In the genomic region with DNA sequence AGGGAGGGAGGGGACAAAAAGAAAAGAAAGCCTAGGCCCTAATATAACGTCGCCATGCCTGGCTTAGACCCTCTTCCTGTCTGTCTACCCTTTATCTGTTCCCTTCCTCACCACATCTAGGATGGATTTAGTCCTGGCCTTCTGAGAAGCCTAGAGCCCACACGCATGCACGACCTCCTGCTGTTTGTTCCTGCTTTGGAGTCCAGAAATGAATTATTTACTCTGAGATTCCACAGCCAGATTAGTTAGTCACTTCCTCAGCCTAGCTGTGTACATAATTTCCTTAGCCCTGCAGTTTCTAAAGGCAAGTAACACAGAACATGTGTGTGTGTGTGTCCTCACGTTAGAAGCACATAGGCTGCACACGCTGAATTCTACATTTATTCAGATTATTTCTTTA, we compare ENCODE assay signal across 16 mouse cellular contexts. TPM values are rescaled to one million over a fixed set of nuclear protein-coding genes. Genes with fewer than 3 reads are reported as not detected.
DNase-seq lines count a peak whose midpoint lies in the region; ATAC-seq and TF ChIP-seq lines count a peak whose summit lies in the region.
"Had no signal": no experiment of that assay in that cellular context is flagged by ENCODE, and none has a peak within 500 bp of the region (broad histone marks: within the 10 kb centered on the region; RNA-seq: fewer than 3 reads in every experiment).

No protein-coding gene starts in this region.

- no peak overlapping the region for H3K4me2 ChIP-seq in kidney, embryonic 16.5 days (replicated peaks; ENCODE audit: low read depth, low read length)
- H3K4me2 ChIP-seq in stomach, embryonic 15.5 days: no peak overlapping the region
- H3K4me2 ChIP-seq in forebrain, embryonic 14.5 days (ENCODE audit: low read length): no peak overlapping the region
- H3K4me2 ChIP-seq: forebrain, embryonic 13.5 days; heart, embryonic 12.5 days had no signal

- no peak for TF ChIP-seq CTCF in G1E (IDR thresholded peaks at IDR 0.05; ENCODE audit: low read depth, low read length)

- no peaks in the 10 kb centered on the region for H3K9me3 ChIP-seq in kidney, embryonic 16.5 days (ENCODE audit: low read length)
- no peaks in the 10 kb centered on the region for H3K9me3 ChIP-seq in G1E (replicated peaks)
- H3K9me3 ChIP-seq in stomach, embryonic 15.5 days: no peaks in the 10 kb centered on the region
- no peaks in the 10 kb centered on the region for H3K9me3 ChIP-seq in forebrain, embryonic 14.5 days (replicated peaks; ENCODE audit: control insufficient read depth, low read length)
- H3K9me3 ChIP-seq: embryonic facial prominence, embryonic 10.5 days; forebrain, embryonic 13.5 days; heart, embryonic 12.5 days; megakaryocyte, embryonic 14.5 days had no signal

- no peak overlapping the region for H3K4me3 ChIP-seq in kidney, embryonic 16.5 days (ENCODE audit: low read length)
- H3K4me3 ChIP-seq in G1E (ENCODE audit: low read depth, low read length): no peak overlapping the region
- no peak overlapping the region for H3K4me3 ChIP-seq in stomach, embryonic 15.5 days (replicated peaks)
- no peak overlapping the region for H3K4me3 ChIP-seq in forebrain, embryonic 14.5 days (ENCODE audit: low read depth, low read length)
- H3K4me3 ChIP-seq: embryonic facial prominence, embryonic 10.5 days; forebrain, embryonic 13.5 days; heart, embryonic 12.5 days; megakaryocyte, embryonic 14.5 days had no signal

- ATAC-seq in kidney, embryonic 16.5 days (ENCODE audit: low FRiP score, low TSS enrichment): peak; percentile 46
- ATAC-seq in G1E (ENCODE audit: extremely low read depth, insufficient number of reproducible peaks, low FRiP score, poor library complexity, severe bottlenecking): peak; percentile 46; the same call in 1 of the 2 replicates
- peak; percentile 45; the same call in 1 of the 2 replicates for ATAC-seq in stomach, embryonic 15.5 days (ENCODE audit: insufficient read depth, low FRiP score, low read depth)
- no peak for ATAC-seq in forebrain, embryonic 14.5 days
- ATAC-seq: forebrain, embryonic 13.5 days; hindbrain, postnatal 0 days had no signal

- WGBS in kidney, embryonic 16.5 days: 47% methylated on average over 6 of the region's 6 CpGs
- WGBS in stomach, embryonic 15.5 days: 46% methylated on average over 6 of the region's 6 CpGs
- WGBS in forebrain, embryonic 14.5 days: 75% methylated on average over 6 of the region's 6 CpGs

- peaks cover 22% of the 10 kb centered on the region; the same call in 1 of the 2 replicates for H3K4me1 ChIP-seq in kidney, embryonic 16.5 days (ENCODE audit: insufficient read depth, low read length)
- peaks cover 20% of the 10 kb centered on the region for H3K4me1 ChIP-seq in G1E (ENCODE audit: insufficient read depth, low read depth, low read length)
- H3K4me1 ChIP-seq in stomach, embryonic 15.5 days: 0 out of 2 replicates have a peak, but pooled peaks cover 6% of the 10 kb centered on the region
- H3K4me1 ChIP-seq in forebrain, embryonic 14.5 days (ENCODE audit: control insufficient read depth, insufficient read depth, low read length): no peaks in the 10 kb centered on the region
- H3K4me1 ChIP-seq: forebrain, embryonic 13.5 days had no signal

- H3K9ac ChIP-seq in kidney, embryonic 16.5 days (replicated peaks; ENCODE audit: low read length): no peak overlapping the region
- no peak overlapping the region for H3K9ac ChIP-seq in stomach, embryonic 15.5 days
- no peak overlapping the region for H3K9ac ChIP-seq in forebrain, embryonic 14.5 days (ENCODE audit: low read length)
- H3K9ac ChIP-seq: forebrain, embryonic 13.5 days; heart, embryonic 12.5 days had no signal

- no peak for DNase-seq in kidney, postnatal 25 days
- DNase-seq in G1E (ENCODE audit: low spot score): no peak
- peak; percentile 21 for DNase-seq in R1 (ENCODE audit: low read depth, low spot score)
- DNase-seq in forebrain, embryonic 14.5 days (ENCODE audit: low spot score): no peak
- DNase-seq in ovary, adult 18-20 months (ENCODE audit: low spot score): no peak
- DNase-seq: adrenal gland, postnatal 10 days; cerebellum, adult 11-12 months; cerebellum, postnatal 36 days; gastrocnemius, postnatal 36 days had no signal

- no peaks in the 10 kb centered on the region for H3K36me3 ChIP-seq in kidney, embryonic 16.5 days (ENCODE audit: insufficient read depth, low read length)
- no peaks in the 10 kb centered on the region for H3K36me3 ChIP-seq in G1E (replicated peaks)
- H3K36me3 ChIP-seq in stomach, embryonic 15.5 days: no peaks in the 10 kb centered on the region
- no peaks in the 10 kb centered on the region for H3K36me3 ChIP-seq in forebrain, embryonic 14.5 days (ENCODE audit: control insufficient read depth, insufficient read depth, low read length)
- H3K36me3 ChIP-seq: embryonic facial prominence, embryonic 10.5 days; heart, embryonic 12.5 days had no signal

- peak overlapping the region; percentile 43; the same call in 1 of the 2 replicates for H3K27ac ChIP-seq in kidney, embryonic 16.5 days (ENCODE audit: low read length)
- no peak overlapping the region for H3K27ac ChIP-seq in stomach, embryonic 15.5 days
- no peak overlapping the region for H3K27ac ChIP-seq in forebrain, embryonic 14.5 days (ENCODE audit: low read depth, low read length)
- H3K27ac ChIP-seq: embryonic facial prominence, embryonic 10.5 days; forebrain, embryonic 13.5 days; hindbrain, postnatal 0 days had no signal

- H3K27me3 ChIP-seq in kidney, embryonic 16.5 days (ENCODE audit: insufficient read depth, low read length): no peaks in the 10 kb centered on the region
- peaks cover 7% of the 10 kb centered on the region for H3K27me3 ChIP-seq in G1E (ENCODE audit: insufficient read depth, low read length)
- H3K27me3 ChIP-seq in stomach, embryonic 15.5 days (replicated peaks): no peaks in the 10 kb centered on the region
- no peaks in the 10 kb centered on the region for H3K27me3 ChIP-seq in forebrain, embryonic 14.5 days (replicated peaks; ENCODE audit: control insufficient read depth, insufficient read depth, low read length)
- H3K27me3 ChIP-seq: forebrain, embryonic 13.5 days; heart, embryonic 12.5 days; megakaryocyte, embryonic 14.5 days had no signal

RNA-seq across cellular contexts. Expression of gene Snx6, which starts 10.6 kb away (rescaled TPM):
- polyA plus RNA-seq in kidney, embryonic 16.5 days (2015; fragmentation: Nextera tagmentation; extraction: Ambion mirVana): 191 and 192 TPM in 2 replicates
- total RNA-seq in G1E (2014; fragmentation: Nextera tagmentation): 74.0 and 80.4 TPM in 2 replicates
- total RNA-seq in G1E (2017): 162 and 188 TPM in 2 replicates
- polyA plus RNA-seq in G1E (2012): 14.0 and 17.5 TPM in 2 replicates
- 177 and 180 TPM in 2 replicates for polyA plus RNA-seq in stomach, embryonic 15.5 days (2015; fragmentation: Nextera tagmentation; extraction: Ambion mirVana)
- 187 and 194 TPM in 2 replicates for polyA plus RNA-seq in forebrain, embryonic 14.5 days (2014; fragmentation: Nextera tagmentation; extraction: Ambion mirVana)

RNA-seq across cellular contexts. Expression of gene Cfl2, which starts 56.5 kb away (rescaled TPM):
- polyA plus RNA-seq in kidney, embryonic 16.5 days (2015; fragmentation: Nextera tagmentation; extraction: Ambion mirVana): 202 and 208 TPM in 2 replicates
- total RNA-seq in G1E (2014; fragmentation: Nextera tagmentation) (53.0 and 72.6 TPM in 2 replicates), G1E (2017) (45.0 and 46.9 TPM in 2 replicates)
- polyA plus RNA-seq in G1E (2012): 2.7 and 3.1 TPM in 2 replicates
- 174 and 177 TPM in 2 replicates for polyA plus RNA-seq in stomach, embryonic 15.5 days (2015; fragmentation: Nextera tagmentation; extraction: Ambion mirVana)
- 375 and 380 TPM in 2 replicates for polyA plus RNA-seq in forebrain, embryonic 14.5 days (2014; fragmentation: Nextera tagmentation; extraction: Ambion mirVana)

Comparison
In these comparisons a context has a peak if more than half of its experiments do, and no peak if none do; other contexts are left out.
1. RNA of gene Cfl2, which starts 56.5 kb away (polyA plus RNA-seq): 375 to 380 TPM in forebrain, embryonic 14.5 days, 202 to 208 TPM in kidney, embryonic 16.5 days and 174 to 177 TPM in stomach, embryonic 15.5 days; 2.7 to 3.1 TPM in G1E; every median in the first group is over 10 times any median in the second.